Mouse (Mus musculus) forebrain, embryonic 14.5 days (tissue): ENCODE data around the gene Castor1. TPM values are rescaled to one million over a fixed set of nuclear protein-coding genes. Genes with fewer than 3 reads are reported as not detected.

Experiments
- ATAC-seq: fragments of 200-750 bp; cut with Nextera tagmentation; 2 replicates; pipeline ENCODE4 v1.8.0; 2017; ENCODE audit warnings: mild to moderate bottlenecking, moderate library complexity
- DNase-seq: peaks from one replicate; pipeline ENCODE4 v3.0.0-alpha.2; 2015; ENCODE audit warnings: low spot score
- H3K27ac ChIP-seq: fragments of 300-500 bp; sonication (generic); 2 replicates; pipeline ENCODE4 v1.5.1; 2014; ENCODE audit warnings: low read depth, mild to moderate bottlenecking, control low read depth, low read length, moderate library complexity
- H3K27me3 ChIP-seq: fragments of 300-500 bp; sonication (generic); replicated peaks from 2 replicates; pipeline ENCODE4 v1.6.1; 2014; ENCODE audit warnings: low read length, control low read depth, mixed read lengths; ENCODE audit not compliant: control insufficient read depth, insufficient read depth
- H3K36me3 ChIP-seq: fragments of 300-500 bp; sonication (generic); 2 replicates; pipeline ENCODE4 v1.6.1; 2014; ENCODE audit warnings: low read length, control low read depth; ENCODE audit not compliant: control insufficient read depth, insufficient read depth
- H3K4me1 ChIP-seq: fragments of 300-500 bp; sonication (generic); 2 replicates; pipeline ENCODE4 v1.6.1; 2014; ENCODE audit warnings: antibody characterized with exemption, low read length, control low read depth; ENCODE audit not compliant: control insufficient read depth, insufficient read depth
- H3K4me2 ChIP-seq: fragments of 300-500 bp; sonication (generic); 2 replicates; pipeline ENCODE4 v1.6.1; 2014; ENCODE audit warnings: mild to moderate bottlenecking, control low read depth, low read length
- H3K4me3 ChIP-seq: fragments of 300-500 bp; sonication (generic); 2 replicates; pipeline ENCODE4 v1.5.1; 2014; ENCODE audit warnings: low read depth, low read length, control low read depth
- H3K9ac ChIP-seq: fragments of 300-500 bp; sonication (generic); 2 replicates; pipeline ENCODE4 v1.6.1; 2014; ENCODE audit warnings: mild to moderate bottlenecking, low read length, control low read depth, moderate library complexity
- H3K9me3 ChIP-seq: fragments of 300-500 bp; sonication (generic); replicated peaks from 2 replicates; pipeline ENCODE4 v1.6.1; 2016; ENCODE audit warnings: low read length, control low read depth, mixed read lengths; ENCODE audit not compliant: control insufficient read depth
- WGBS: fragments of 180-500 bp; shearing (Covaris S2); extraction: QIAGEN DNeasy Blood & Tissue Kit; methylation state at CpG from one replicate; pipeline ENCODE4 v1.1.7; 2014; 5-methylcytosine and 5-hydroxymethylcytosine counted together
- polyA plus RNA-seq: library from polyadenylated mRNA; unstranded; fragments of >200 nt; fragmentation: Nextera tagmentation; extraction: Ambion mirVana; gene quantifications from 2 replicates; pipeline ENCODE4 v1.2.1, GENCODE M21; 2014

The Castor1 gene
- polyA plus RNA-seq, 1 experiment from 2014 or later, result 1.8 TPM

GRCm38 (mm10) chr11:4268500-4268899 is 50.5 kb downstream of the Castor1 start:
- no peak overlapping the region for H3K27ac ChIP-seq
- H3K4me2 ChIP-seq, result no peak overlapping the region
- no peaks in the 10 kb centered on the region for H3K36me3 ChIP-seq
- ATAC-seq (no peak), DNase-seq (no peak)
- no peaks in the 10 kb centered on the region for H3K9me3 ChIP-seq
- H3K27me3 ChIP-seq, result peaks cover 37% of the 10 kb centered on the region
- H3K4me1 ChIP-seq, result no peaks in the 10 kb centered on the region
- H3K4me3 ChIP-seq, result no peak overlapping the region
- no peak overlapping the region for H3K9ac ChIP-seq
- WGBS, result 83% methylated on average over 6 of the region's 6 CpGs

- Histone ChIP-seq H3K27ac (no peak overlapping the region), H3K4me2 (no peak overlapping the region), H3K36me3 (no peaks in the 10 kb centered on the region), H3K27me3 (peaks cover 27% of the 10 kb centered on the region), H3K9ac (no peak overlapping the region), H3K4me1 (no peaks in the 10 kb centered on the region), H3K9me3 (no peaks in the 10 kb centered on the region), H3K4me3 (no peak overlapping the region)
- DNase-seq (peak; percentile 32), ATAC-seq (no peak)
- WGBS, result 20% methylated on average over 20 of the region's 20 CpGs
Measured at GRCm38 (mm10) chr11:4270744-4271459, 52.9 kb downstream of the Castor1 start.

DNA sequence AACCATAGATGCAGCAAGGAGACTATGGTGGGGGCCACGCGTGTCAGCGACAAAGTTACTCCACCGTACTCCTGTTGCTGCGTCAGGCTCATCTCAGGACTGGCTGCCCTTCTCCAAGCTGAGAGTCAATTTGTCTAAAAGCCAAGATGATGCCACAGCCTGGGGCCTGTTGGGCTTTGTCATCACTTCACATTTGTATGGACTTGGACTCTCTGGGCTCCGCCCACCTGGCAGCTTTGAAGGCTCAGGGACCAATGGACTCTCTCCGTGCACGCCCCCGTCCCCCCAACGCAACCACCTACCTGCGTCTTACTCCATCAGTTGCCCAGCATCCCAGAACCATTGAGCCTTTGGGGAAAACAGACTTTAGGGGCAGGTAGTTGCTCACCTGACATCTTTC is 53.5 kb downstream of the Castor1 start:
- DNase-seq (no peak), ATAC-seq (no peak)
- H3K36me3 ChIP-seq, result no peaks in the 10 kb centered on the region
- WGBS, result 51% methylated on average over 11 of the region's 11 CpGs
- H3K4me3 ChIP-seq, result no peak overlapping the region
- no peaks in the 10 kb centered on the region for H3K9me3 ChIP-seq
- no peak overlapping the region for H3K27ac ChIP-seq
- H3K27me3 ChIP-seq, result peaks cover 22% of the 10 kb centered on the region
- H3K9ac ChIP-seq, result no peak overlapping the region
- no peak overlapping the region for H3K4me2 ChIP-seq
- no peaks in the 10 kb centered on the region for H3K4me1 ChIP-seq

Other genes starting within 250 kb of the Castor1 start
- not detected in 2 replicates for gene 4930556J24Rik, start 241.4 kb upstream of the Castor1 start, polyA plus RNA-seq
- 1.6 and 2.0 TPM in 2 replicates for gene Gal3st1, start 234.6 kb upstream of the Castor1 start, polyA plus RNA-seq
- not detected in 2 replicates for gene Sec14l4, start 186.8 kb upstream of the Castor1 start, polyA plus RNA-seq
- 0.52 and 1.1 TPM in 2 replicates for gene Sec14l3, start 153.4 kb upstream of the Castor1 start, polyA plus RNA-seq
- gene Mtfp1, start 122.8 kb upstream of the Castor1 start, polyA plus RNA-seq, result 6.7 and 7.8 TPM in 2 replicates
- 1.1 and 1.4 TPM in 2 replicates for gene Sec14l2, start 94.8 kb upstream of the Castor1 start, polyA plus RNA-seq
- gene Rnf215, start 83.0 kb upstream of the Castor1 start, polyA plus RNA-seq, result 44.3 and 45.5 TPM in 2 replicates
- 2.4 and 2.9 TPM in 2 replicates for gene Ccdc157, start 57.9 kb upstream of the Castor1 start, polyA plus RNA-seq
- gene Sf3a1, start 57.9 kb upstream of the Castor1 start, polyA plus RNA-seq, result 51.5 and 59.3 TPM in 2 replicates
- gene Tbc1d10a, start 31.4 kb upstream of the Castor1 start, polyA plus RNA-seq, result 13.3 and 18.3 TPM in 2 replicates
- 0.14 TPM in 1 of 2 replicates, not detected in the other for gene Osm, start 18.2 kb downstream of the Castor1 start, polyA plus RNA-seq
- not detected in 2 replicates for gene Lif, start 39.3 kb downstream of the Castor1 start, polyA plus RNA-seq
- 0.09 and 0.11 TPM in 2 replicates for gene Hormad2, start 222.9 kb downstream of the Castor1 start, polyA plus RNA-seq